ENCODE assay signal across 11 mouse cellular contexts in genomic region chr7:16739056-16739604, GRCm38 (mm10). TPM values are rescaled to one million over a fixed set of nuclear protein-coding genes. Genes with fewer than 3 reads are reported as not detected.
DNase-seq lines count a peak whose midpoint lies in the region; ATAC-seq and TF ChIP-seq lines count a peak whose summit lies in the region.
"Had no signal": no experiment of that assay in that cellular context is flagged by ENCODE, and none has a peak within 500 bp of the region (broad histone marks: within the 10 kb centered on the region; RNA-seq: fewer than 3 reads in every experiment).

No protein-coding gene starts in this region.

- no peak for TF ChIP-seq EP300 in liver, postnatal 0 days (IDR thresholded peaks at IDR 0.05; ENCODE audit: low read depth)

- H3K27ac ChIP-seq in heart, embryonic 12.5 days (ENCODE audit: poor library complexity, severe bottlenecking), result no peak overlapping the region
- no peak overlapping the region for H3K27ac ChIP-seq in ES-E14 (ENCODE audit: insufficient read depth, low read depth, low read length, poor library complexity, severe bottlenecking)
- peak overlapping the region; percentile 52; the same call in 1 of the 2 replicates for H3K27ac ChIP-seq in forebrain, postnatal 0 days (ENCODE audit: low read depth, low read length)
- peak overlapping the region; percentile 78 for H3K27ac ChIP-seq in liver, postnatal 0 days (ENCODE audit: low read depth)

- peak overlapping the region; percentile 96 for H3K9ac ChIP-seq in heart, embryonic 12.5 days
- H3K9ac ChIP-seq in ES-E14 (ENCODE audit: insufficient read depth, low read depth, low read length, poor library complexity, severe bottlenecking), result peak overlapping the region; percentile 85; the same call in 1 of the 2 replicates
- peak overlapping the region; percentile 92 for H3K9ac ChIP-seq in forebrain, postnatal 0 days
- peak overlapping the region; percentile 97 for H3K9ac ChIP-seq in liver, postnatal 0 days (replicated peaks)

- ATAC-seq in heart, embryonic 12.5 days (ENCODE audit: insufficient number of reproducible peaks, low FRiP score), result no peak
- no peak for ATAC-seq in forebrain, postnatal 0 days
- no peak for ATAC-seq in liver, postnatal 0 days

- H3K27me3 ChIP-seq in heart, embryonic 12.5 days (replicated peaks), result no peaks in the 10 kb centered on the region
- H3K27me3 ChIP-seq in forebrain, postnatal 0 days (ENCODE audit: insufficient read depth, low read length), result no peaks in the 10 kb centered on the region
- H3K27me3 ChIP-seq in liver, postnatal 0 days (ENCODE audit: insufficient read depth, low read length), result no peaks in the 10 kb centered on the region
- H3K27me3 ChIP-seq: Patski had no signal

- H3K4me1 ChIP-seq in heart, embryonic 12.5 days (replicated peaks), result peaks cover 21% of the 10 kb centered on the region
- peaks cover 0 to 4% of the 10 kb centered on the region in 2 experiments; a peak in 2 of 4 replicates for H3K4me1 ChIP-seq in ES-E14 (ENCODE audit: control insufficient read depth in 2 of 2, insufficient read depth in 2 of 2, low read length in 2 of 2, poor library complexity in 1 of 2)
- H3K4me1 ChIP-seq in forebrain, postnatal 0 days (ENCODE audit: insufficient read depth), result peaks cover 6% of the 10 kb centered on the region
- H3K4me1 ChIP-seq in liver, postnatal 0 days (ENCODE audit: insufficient read depth), result peaks cover 12% of the 10 kb centered on the region

- intact Hi-C loops in heart, postnatal 25 days (cut with DNase I), result loop anchor here (10.0 kb wide), 1 partner anchor 354 kb away; the partner anchor contains the start of gene Sae1

- peak overlapping the region; percentile 87 for H3K4me2 ChIP-seq in heart, embryonic 12.5 days
- peak overlapping the region; percentile 90 for H3K4me2 ChIP-seq in forebrain, postnatal 0 days (ENCODE audit: low read depth)
- peak overlapping the region; percentile 94 for H3K4me2 ChIP-seq in liver, postnatal 0 days (ENCODE audit: low read depth, low read length)

- H3K36me3 ChIP-seq in heart, embryonic 12.5 days, result peaks cover 26% of the 10 kb centered on the region
- H3K36me3 ChIP-seq in ES-E14 (ENCODE audit: control insufficient read depth, insufficient read depth, low read length, poor library complexity, severe bottlenecking), result peaks cover 10% of the 10 kb centered on the region
- H3K36me3 ChIP-seq in forebrain, postnatal 0 days (ENCODE audit: insufficient read depth), result peaks cover 13% of the 10 kb centered on the region
- peaks cover 9% of the 10 kb centered on the region for H3K36me3 ChIP-seq in liver, postnatal 0 days (replicated peaks; ENCODE audit: insufficient read depth, low read length)

- peak overlapping the region; percentile 98 for H3K4me3 ChIP-seq in heart, embryonic 12.5 days
- H3K4me3 ChIP-seq in ES-E14 (ENCODE audit: insufficient read depth in 1 of 2, low read depth in 1 of 2, low read length in 2 of 2, poor library complexity in 1 of 2, severe bottlenecking in 1 of 2), result peak overlapping the region; percentile 75 to 82
- peak overlapping the region; percentile 64 for H3K4me3 ChIP-seq in forebrain, postnatal 0 days (ENCODE audit: low read depth, low read length)
- H3K4me3 ChIP-seq in liver, postnatal 0 days (ENCODE audit: low read depth, low read length), result peak overlapping the region; percentile 98

- in situ Hi-C loops in ES-E14 (cut with MboI; ENCODE audit: low sequenced_read_pairs in 2 of 2, unreplicated experiment in 2 of 2), result no loop called here

- no peak for TF ChIP-seq CTCF in forebrain, postnatal 0 days (IDR thresholded peaks at IDR 0.05; ENCODE audit: low read depth)
- no peak for TF ChIP-seq CTCF in liver, postnatal 0 days (IDR thresholded peaks at IDR 0.05; ENCODE audit: low read depth)

- no peaks in the 10 kb centered on the region for H3K9me3 ChIP-seq in heart, embryonic 12.5 days (replicated peaks)
- H3K9me3 ChIP-seq in ES-E14 (ENCODE audit: control insufficient read depth, insufficient read depth, low read depth, low read length), result no peaks in the 10 kb centered on the region
- H3K9me3 ChIP-seq in forebrain, postnatal 0 days (ENCODE audit: low read length), result no peaks in the 10 kb centered on the region
- H3K9me3 ChIP-seq in liver, postnatal 0 days (ENCODE audit: low read length), result no peaks in the 10 kb centered on the region

- DNase-seq in heart, postnatal 25 days (ENCODE audit: low spot score), result no peak
- no peak for DNase-seq in ES-E14 (ENCODE audit: low read depth, low spot score)
- no peak for DNase-seq in forebrain, postnatal 0 days
- no peak for DNase-seq in liver, postnatal 0 days
- no peak for DNase-seq in testis, postnatal 14 days (ENCODE audit: low spot score)
- no peak for DNase-seq in layer of hippocampus, adult 9-10 months (ENCODE audit: low spot score)
- DNase-seq in frontal cortex, postnatal 10 days (ENCODE audit: low spot score in 2 of 2), result no peak
- DNase-seq: gastrocnemius, postnatal 14 days had no signal

- WGBS in heart, embryonic 12.5 days, result 48% methylated on average over 10 of the region's 10 CpGs
- WGBS in forebrain, postnatal 0 days, result 65% methylated on average over 10 of the region's 10 CpGs
- WGBS in liver, postnatal 0 days (ENCODE audit: insufficient replicate concordance), result 47% methylated on average over 10 of the region's 10 CpGs

TF ChIP-seq in ES-E14, 5 proteins besides CTCF, POLR2A, EP300 and RAD21:
- TF ChIP-seq ZC3H11A (IDR thresholded peaks at IDR 0.05; ENCODE audit: borderline replicate concordance, low read depth, low read length) (no peak), ZNF384 (IDR thresholded peaks at IDR 0.05; ENCODE audit: low read depth, low read length) (no peak), HCFC1 (IDR thresholded peaks at IDR 0.05; ENCODE audit: borderline replicate concordance, insufficient read depth, low read length) (no peak), MAFK (IDR thresholded peaks at IDR 0.05; ENCODE audit: insufficient read depth, low read depth, low read length) (no peak)

RNA-seq across cellular contexts. Expression of gene Ap2s1, which starts 0.9 kb away (rescaled TPM):
- polyA plus RNA-seq in heart, embryonic 12.5 days (2016; fragmentation: Nextera tagmentation; extraction: Ambion mirVana), result 208 and 210 TPM in 2 replicates
- 10 to 100 TPM; 80.9 to 87.9 TPM for total RNA-seq in heart, postnatal 25 days (2021)
- total RNA-seq in ES-E14 (2012; rRNA removed), result 188 and 227 TPM in 2 replicates
- 519 and 565 TPM in 2 replicates for total RNA-seq in forebrain, postnatal 0 days (2014; rRNA removed)
- polyA plus RNA-seq in forebrain, postnatal 0 days (2015; fragmentation: Nextera tagmentation; extraction: Ambion mirVana), result 566 and 578 TPM in 2 replicates
- 151 and 153 TPM in 2 replicates for polyA plus RNA-seq in liver, postnatal 0 days (2015; fragmentation: Nextera tagmentation; extraction: Ambion mirVana)

RNA-seq across cellular contexts. Expression of gene Ceacam9, which starts 17.4 kb away (rescaled TPM):
- polyA plus RNA-seq in heart, embryonic 12.5 days (2016; fragmentation: Nextera tagmentation; extraction: Ambion mirVana), result not detected in 2 replicates
- total RNA-seq in heart, postnatal 25 days (2021), result not detected
- total RNA-seq in ES-E14 (2012; rRNA removed), result 0.22 TPM in 1 of 2 replicates, not detected in the other
- total RNA-seq in forebrain, postnatal 0 days (2014; rRNA removed), result not detected in 2 replicates
- polyA plus RNA-seq in forebrain, postnatal 0 days (2015; fragmentation: Nextera tagmentation; extraction: Ambion mirVana), result 0.13 and 0.18 TPM in 2 replicates
- not detected in 2 replicates for polyA plus RNA-seq in liver, postnatal 0 days (2015; fragmentation: Nextera tagmentation; extraction: Ambion mirVana)
- total RNA-seq: gastrocnemius, postnatal 14 days had no signal
- polyA plus RNA-seq: Patski; urinary bladder, adult 2 months had no signal

RNA-seq across cellular contexts. Expression of gene Slc1a5, which starts 42.0 kb away (rescaled TPM):
- 50.8 and 52.0 TPM in 2 replicates for polyA plus RNA-seq in heart, embryonic 12.5 days (2016; fragmentation: Nextera tagmentation; extraction: Ambion mirVana)
- 10 to 100 TPM; 18.5 to 22.8 TPM for total RNA-seq in heart, postnatal 25 days (2021)
- total RNA-seq in ES-E14 (2012; rRNA removed), result 72.0 and 156 TPM in 2 replicates
- total RNA-seq in forebrain, postnatal 0 days (2014; rRNA removed), result 6.3 and 9.3 TPM in 2 replicates
- 7.2 and 7.5 TPM in 2 replicates for polyA plus RNA-seq in forebrain, postnatal 0 days (2015; fragmentation: Nextera tagmentation; extraction: Ambion mirVana)
- 43.9 and 44.8 TPM in 2 replicates for polyA plus RNA-seq in liver, postnatal 0 days (2015; fragmentation: Nextera tagmentation; extraction: Ambion mirVana)

Comparison
In these comparisons a context has a peak if more than half of its experiments do, and no peak if none do; other contexts are left out.
1. H3K27ac ChIP-seq: peak in forebrain, postnatal 0 days (single experiment) and liver, postnatal 0 days (single experiment); none in heart, embryonic 12.5 days (single experiment) and ES-E14 (single experiment).
2. Peak in every context shown above with its lines, with median percentiles within 50 percentile points of each other: H3K4me2 ChIP-seq, H3K4me3 ChIP-seq and H3K9ac ChIP-seq.